Mouse (Mus musculus): Measurements from ENCODE around the gene Ipo5. TPM values are rescaled to one million over a fixed set of nuclear protein-coding genes. Genes with fewer than 3 reads are reported as not detected.

Gene Ipo5
- polyA plus RNA-seq, 1 experiment = 27.7 TPM

DNA sequence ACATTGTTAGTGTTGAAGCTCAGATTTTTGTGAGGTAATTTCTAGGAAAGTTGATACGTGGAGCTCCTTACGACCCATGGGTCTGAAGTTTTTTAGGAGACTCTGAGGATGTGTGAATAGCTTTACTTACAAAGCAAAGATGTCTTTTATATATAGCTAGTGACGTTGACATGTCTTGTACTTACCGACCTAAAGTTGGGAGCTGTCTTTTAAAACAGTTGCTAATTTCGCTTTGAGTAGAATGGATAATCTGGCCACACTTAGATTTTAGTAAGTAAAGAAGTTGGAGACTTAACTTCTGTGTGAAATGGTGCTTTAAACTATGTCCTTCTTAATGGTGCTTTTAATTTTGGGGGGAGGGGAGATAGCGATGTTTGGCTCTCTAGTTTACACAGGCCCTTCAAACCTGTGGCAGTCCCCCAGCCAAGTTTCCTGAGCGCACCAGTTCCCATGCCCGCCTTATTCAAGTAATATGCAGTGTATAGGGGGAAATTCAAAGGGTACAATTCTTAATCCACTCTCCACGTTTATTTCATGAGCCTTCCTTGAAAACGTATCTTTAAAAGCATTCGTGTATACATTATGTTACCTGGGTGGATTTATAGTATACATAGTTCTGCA is 1.2 kb downstream of the Ipo5 start:
- Histone ChIP-seq H3K4me3 (ENCODE audit: control insufficient read depth, insufficient read depth, low read length) (no peak overlapping the region), H3K4me1 (replicated peaks; ENCODE audit: control insufficient read depth, insufficient read depth, low read length) (peaks cover 4% of the 10 kb centered on the region; the same call in 1 of the 2 replicates), H3K27me3 (ENCODE audit: control insufficient read depth, insufficient read depth, low read length) (no peaks in the 10 kb centered on the region), H3K27ac (ENCODE audit: control insufficient read depth, insufficient read depth, low read length) (no peak overlapping the region), H3K36me3 (ENCODE audit: control insufficient read depth, insufficient read depth, low read length) (no peaks in the 10 kb centered on the region)
- 46% methylated on average over 11 of the region's 11 CpGs for WGBS
- TF ChIP-seq POLR2A (IDR thresholded peaks at IDR 0.05; ENCODE audit: control insufficient read depth, extremely low read depth, insufficient read depth, low read length, poor library complexity) = no peak
- no peak for TF ChIP-seq CTCF (IDR thresholded peaks at IDR 0.05; ENCODE audit: borderline replicate concordance, control insufficient read depth, extremely low read depth, insufficient read depth, low read length, poor library complexity)
- no peak for DNase-seq

DNA sequence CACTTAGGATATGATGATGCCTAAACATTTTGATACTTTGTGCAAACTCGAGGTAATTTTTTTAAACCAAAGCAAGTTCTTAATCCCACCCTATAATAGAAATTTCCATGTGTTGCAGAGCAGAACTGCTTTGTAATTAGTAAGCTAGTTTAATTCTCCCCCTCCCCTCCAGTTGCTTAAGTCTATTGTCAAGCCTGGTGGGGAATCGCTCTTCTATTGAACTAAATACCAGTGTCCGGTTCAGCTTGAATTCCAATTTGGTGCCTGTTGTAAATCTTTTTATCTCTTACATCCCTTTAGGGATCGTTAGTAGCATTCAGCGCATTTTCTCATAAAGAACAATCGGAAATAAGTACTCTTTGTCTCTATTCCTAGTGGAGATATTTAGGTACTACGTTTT is 1.9 kb downstream of the Ipo5 start:
- no peaks in the 10 kb centered on the region for H3K36me3 ChIP-seq (ENCODE audit: control insufficient read depth, insufficient read depth, low read length)
- H3K27ac ChIP-seq (ENCODE audit: control insufficient read depth, insufficient read depth, low read length) = no peak overlapping the region
- no peak for DNase-seq
- H3K4me3 ChIP-seq (ENCODE audit: control insufficient read depth, insufficient read depth, low read length) = no peak overlapping the region
- H3K4me1 ChIP-seq (replicated peaks; ENCODE audit: control insufficient read depth, insufficient read depth, low read length) = peaks cover 4% of the 10 kb centered on the region; the same call in 1 of the 2 replicates
- TF ChIP-seq CTCF (IDR thresholded peaks at IDR 0.05; ENCODE audit: borderline replicate concordance, control insufficient read depth, extremely low read depth, insufficient read depth, low read length, poor library complexity) = no peak
- TF ChIP-seq POLR2A (IDR thresholded peaks at IDR 0.05; ENCODE audit: control insufficient read depth, extremely low read depth, insufficient read depth, low read length, poor library complexity) = no peak
- no peaks in the 10 kb centered on the region for H3K27me3 ChIP-seq (ENCODE audit: control insufficient read depth, insufficient read depth, low read length)
- 85% methylated on average over 7 of the region's 7 CpGs for WGBS

DNA sequence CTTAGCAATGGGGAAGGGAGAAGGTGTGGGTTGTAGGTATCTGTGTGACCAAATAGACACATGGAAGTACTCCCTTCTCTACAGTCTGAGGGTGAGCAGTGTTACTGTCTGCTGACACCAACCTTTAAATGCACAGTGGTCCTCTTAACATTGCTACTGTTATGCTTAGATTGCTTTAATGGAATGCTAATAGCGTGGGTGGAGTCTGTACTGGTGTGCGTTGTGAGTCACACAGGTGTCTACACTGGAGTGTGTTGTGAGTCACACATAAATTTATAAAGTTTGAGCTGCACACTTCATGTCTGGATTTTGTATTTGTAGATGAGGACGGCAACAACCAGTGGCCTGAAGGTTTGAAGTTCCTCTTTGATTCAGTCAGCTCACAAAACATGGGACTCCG is 10.8 kb downstream of the Ipo5 start:
- Histone ChIP-seq H3K27ac (ENCODE audit: control insufficient read depth, insufficient read depth, low read length) (no peak overlapping the region), H3K4me1 (replicated peaks; ENCODE audit: control insufficient read depth, insufficient read depth, low read length) (no peaks in the 10 kb centered on the region), H3K4me3 (ENCODE audit: control insufficient read depth, insufficient read depth, low read length) (no peak overlapping the region), H3K36me3 (ENCODE audit: control insufficient read depth, insufficient read depth, low read length) (peaks cover 56% of the 10 kb centered on the region), H3K27me3 (ENCODE audit: control insufficient read depth, insufficient read depth, low read length) (no peaks in the 10 kb centered on the region)
- 96% methylated on average over 4 of the region's 4 CpGs for WGBS
- DNase-seq = no peak
- TF ChIP-seq CTCF (IDR thresholded peaks at IDR 0.05; ENCODE audit: borderline replicate concordance, control insufficient read depth, extremely low read depth, insufficient read depth, low read length, poor library complexity) = no peak
- no peak for TF ChIP-seq POLR2A (IDR thresholded peaks at IDR 0.05; ENCODE audit: control insufficient read depth, extremely low read depth, insufficient read depth, low read length, poor library complexity)

DNA sequence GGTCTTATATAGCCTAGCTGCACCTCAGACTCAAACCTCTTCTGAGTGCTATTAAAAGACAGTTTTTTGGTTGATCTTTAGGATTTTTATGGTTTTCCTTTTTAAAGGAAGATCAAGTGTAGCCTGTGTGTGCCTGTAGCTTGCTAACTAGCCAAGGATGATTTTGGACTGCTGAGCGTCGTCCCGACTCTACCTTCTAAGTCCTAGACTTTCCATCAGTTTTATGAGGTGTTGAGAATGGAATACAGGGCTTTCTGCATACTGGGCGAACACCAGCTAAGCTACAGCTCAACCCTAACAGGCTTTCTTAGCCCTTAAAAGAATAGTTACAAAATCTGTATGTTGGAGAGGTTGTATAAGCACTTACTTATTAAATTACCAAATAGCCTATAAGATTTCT is 13.0 kb downstream of the Ipo5 start:
- Histone ChIP-seq H3K4me3 (ENCODE audit: control insufficient read depth, insufficient read depth, low read length) (no peak overlapping the region), H3K4me1 (replicated peaks; ENCODE audit: control insufficient read depth, insufficient read depth, low read length) (no peaks in the 10 kb centered on the region), H3K36me3 (ENCODE audit: control insufficient read depth, insufficient read depth, low read length) (peaks cover 57% of the 10 kb centered on the region), H3K27me3 (ENCODE audit: control insufficient read depth, insufficient read depth, low read length) (no peaks in the 10 kb centered on the region), H3K27ac (ENCODE audit: control insufficient read depth, insufficient read depth, low read length) (no peak overlapping the region)
- over 99% methylated on average over 4 of the region's 4 CpGs for WGBS
- no peak for DNase-seq
- TF ChIP-seq CTCF (IDR thresholded peaks at IDR 0.05; ENCODE audit: borderline replicate concordance, control insufficient read depth, extremely low read depth, insufficient read depth, low read length, poor library complexity) (no peak), POLR2A (IDR thresholded peaks at IDR 0.05; ENCODE audit: control insufficient read depth, extremely low read depth, insufficient read depth, low read length, poor library complexity) (no peak)

DNA sequence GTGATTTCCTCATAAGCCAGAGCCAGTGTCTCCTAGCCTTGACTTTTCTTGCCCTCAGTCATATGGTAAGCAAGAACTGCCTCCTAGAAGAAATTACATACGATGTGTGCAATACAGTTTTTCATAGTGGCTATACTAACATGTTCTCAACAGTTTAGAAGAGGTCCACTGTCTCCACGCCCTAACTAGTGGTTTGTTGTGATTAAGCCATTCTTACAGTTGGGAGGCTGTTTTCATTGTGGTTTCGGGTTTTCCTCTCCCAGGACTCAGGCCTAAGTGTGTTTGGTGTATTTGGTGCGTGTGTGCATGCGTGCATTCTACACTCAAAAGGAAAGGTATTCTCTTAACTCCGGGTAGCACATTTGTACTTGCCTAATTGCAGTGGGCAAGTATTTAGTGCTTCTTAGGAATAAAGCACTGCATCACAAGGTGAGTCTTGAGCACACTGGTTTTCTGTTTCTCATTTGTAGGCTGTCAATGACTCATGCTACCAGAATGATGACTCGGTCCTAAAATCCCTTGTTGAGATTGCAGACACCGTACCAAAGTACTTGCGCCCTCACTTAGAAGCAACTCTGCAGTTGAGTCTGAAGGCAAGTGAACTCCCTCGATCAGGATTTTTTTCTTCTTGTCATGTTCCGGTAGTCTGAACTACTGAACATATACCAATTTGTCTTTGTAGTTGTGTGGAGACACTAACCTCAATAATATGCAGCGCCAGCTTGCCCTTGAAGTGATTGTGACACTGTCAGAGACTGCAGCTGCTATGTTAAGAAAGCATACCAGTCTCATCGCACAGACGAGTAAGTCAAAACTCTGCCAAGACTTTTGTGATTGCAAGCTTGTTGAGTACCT is 14.9 kb downstream of the Ipo5 start:
- H3K27me3 ChIP-seq (ENCODE audit: control insufficient read depth, insufficient read depth, low read length) = no peaks in the 10 kb centered on the region
- no peak for DNase-seq
- H3K4me1 ChIP-seq (replicated peaks; ENCODE audit: control insufficient read depth, insufficient read depth, low read length) = no peaks in the 10 kb centered on the region
- no peak overlapping the region for H3K27ac ChIP-seq (ENCODE audit: control insufficient read depth, insufficient read depth, low read length)
- H3K36me3 ChIP-seq (ENCODE audit: control insufficient read depth, insufficient read depth, low read length) = peaks cover 52% of the 10 kb centered on the region
- TF ChIP-seq POLR2A (IDR thresholded peaks at IDR 0.05; ENCODE audit: control insufficient read depth, extremely low read depth, insufficient read depth, low read length, poor library complexity) (no peak), CTCF (IDR thresholded peaks at IDR 0.05; ENCODE audit: borderline replicate concordance, control insufficient read depth, extremely low read depth, insufficient read depth, low read length, poor library complexity) (no peak)
- WGBS = 92% methylated on average over 14 of the region's 14 CpGs
- no peak overlapping the region for H3K4me3 ChIP-seq (ENCODE audit: control insufficient read depth, insufficient read depth, low read length)

DNA sequence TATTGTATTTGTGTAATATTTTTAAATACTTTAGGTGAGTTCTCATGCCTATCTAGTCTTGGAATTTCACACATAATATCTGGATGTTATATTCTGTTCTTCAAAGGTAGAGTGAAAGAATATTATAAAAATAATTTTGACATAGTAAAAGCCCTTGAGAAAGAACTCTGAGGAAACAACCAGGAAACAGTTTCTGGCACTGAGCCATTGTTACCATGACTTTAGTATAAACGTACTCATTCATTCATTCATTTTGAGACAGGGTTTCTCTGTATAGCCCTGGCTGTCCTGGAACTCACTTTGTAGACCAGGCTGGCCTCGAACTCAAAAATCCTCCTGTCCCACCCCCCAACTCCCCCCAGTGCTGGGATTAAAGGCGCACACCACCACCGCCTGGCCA is 20.2 kb downstream of the Ipo5 start:
- no peak overlapping the region for H3K27ac ChIP-seq (ENCODE audit: control insufficient read depth, insufficient read depth, low read length)
- DNase-seq = no peak
- TF ChIP-seq POLR2A (IDR thresholded peaks at IDR 0.05; ENCODE audit: control insufficient read depth, extremely low read depth, insufficient read depth, low read length, poor library complexity) (no peak), CTCF (IDR thresholded peaks at IDR 0.05; ENCODE audit: borderline replicate concordance, control insufficient read depth, extremely low read depth, insufficient read depth, low read length, poor library complexity) (no peak)
- H3K4me3 ChIP-seq (ENCODE audit: control insufficient read depth, insufficient read depth, low read length) = no peak overlapping the region
- no peaks in the 10 kb centered on the region for H3K27me3 ChIP-seq (ENCODE audit: control insufficient read depth, insufficient read depth, low read length)
- H3K36me3 ChIP-seq (ENCODE audit: control insufficient read depth, insufficient read depth, low read length) = peaks cover 47% of the 10 kb centered on the region
- H3K4me1 ChIP-seq (replicated peaks; ENCODE audit: control insufficient read depth, insufficient read depth, low read length) = no peaks in the 10 kb centered on the region
- WGBS = 92% methylated on average over 4 of the region's 4 CpGs

Data from thymus, adult 2 months (tissue).